Mouse (Mus musculus) lung, embryonic 15.5 days (tissue): ENCODE measurements around the gene Inhbc. TPM values are rescaled to one million over a fixed set of nuclear protein-coding genes. Genes with fewer than 3 reads are reported as not detected.

Experiments
- ATAC-seq: fragments of 200-750 bp; cut with Nextera tagmentation; 2 replicates; pipeline ENCODE4 v1.8.0; 2017; ENCODE audit warnings: moderate number of reproducible peaks, borderline replicate concordance; ENCODE audit not compliant: low FRiP score, low TSS enrichment; ENCODE audit errors: extremely low read depth
- H3K27ac ChIP-seq: fragments of 300-500 bp; sonication (generic); 2 replicates; pipeline ENCODE4 v1.5.1; 2015; ENCODE audit warnings: moderate library complexity, mild to moderate bottlenecking, inconsistent platforms
- H3K27me3 ChIP-seq: fragments of 300-500 bp; sonication (generic); 2 replicates; pipeline ENCODE4 v1.6.1; 2015; ENCODE audit warnings: inconsistent platforms
- H3K36me3 ChIP-seq: fragments of 300-500 bp; sonication (generic); 2 replicates; pipeline ENCODE4 v1.6.1; 2015; ENCODE audit warnings: inconsistent platforms
- H3K4me1 ChIP-seq: fragments of 300-500 bp; sonication (generic); 2 replicates; pipeline ENCODE4 v1.6.1; 2015; ENCODE audit warnings: inconsistent platforms
- H3K4me2 ChIP-seq: fragments of 300-500 bp; sonication (generic); 2 replicates; pipeline ENCODE4 v1.6.1; 2015; ENCODE audit warnings: inconsistent platforms, mild to moderate bottlenecking, moderate library complexity
- H3K4me3 ChIP-seq: fragments of 300-500 bp; sonication (generic); 2 replicates; pipeline ENCODE4 v1.5.1; 2015; ENCODE audit warnings: mild to moderate bottlenecking, inconsistent platforms
- H3K9ac ChIP-seq: fragments of 300-500 bp; sonication (generic); 2 replicates; pipeline ENCODE4 v1.6.1; 2015; ENCODE audit warnings: inconsistent platforms
- H3K9me3 ChIP-seq: fragments of 300-500 bp; sonication (generic); 2 replicates; pipeline ENCODE4 v1.6.1; 2016; ENCODE audit warnings: inconsistent platforms
- WGBS: fragments of 180-500 bp; shearing (Covaris S2); methylation state at CpG from one replicate; pipeline ENCODE4 v1.1.7; 2015; 5-methylcytosine and 5-hydroxymethylcytosine counted together
- polyA plus RNA-seq: library from polyadenylated mRNA; unstranded; fragments of >200 nt; fragmentation: Nextera tagmentation; extraction: Ambion mirVana; gene quantifications from 2 replicates; pipeline ENCODE4 v1.2.1, GENCODE M21; 2015

Inhbc gene
- polyA plus RNA-seq, 1 experiment from 2014 or later: 0.07 TPM

GRCm38 (mm10) chr10:127337536-127338099 is 32.6 kb downstream of the Inhbc start:
- no peak for ATAC-seq
- Histone ChIP-seq H3K27ac (no peak overlapping the region), H3K9ac (no peak overlapping the region), H3K4me3 (no peak overlapping the region), H3K27me3 (peaks cover 17% of the 10 kb centered on the region), H3K4me2 (no peak overlapping the region), H3K9me3 (no peaks in the 10 kb centered on the region), H3K36me3 (peaks cover 24% of the 10 kb centered on the region), H3K4me1 (peaks cover 26% of the 10 kb centered on the region)
- 70% methylated on average over 6 of the region's 6 CpGs for WGBS

DNA sequence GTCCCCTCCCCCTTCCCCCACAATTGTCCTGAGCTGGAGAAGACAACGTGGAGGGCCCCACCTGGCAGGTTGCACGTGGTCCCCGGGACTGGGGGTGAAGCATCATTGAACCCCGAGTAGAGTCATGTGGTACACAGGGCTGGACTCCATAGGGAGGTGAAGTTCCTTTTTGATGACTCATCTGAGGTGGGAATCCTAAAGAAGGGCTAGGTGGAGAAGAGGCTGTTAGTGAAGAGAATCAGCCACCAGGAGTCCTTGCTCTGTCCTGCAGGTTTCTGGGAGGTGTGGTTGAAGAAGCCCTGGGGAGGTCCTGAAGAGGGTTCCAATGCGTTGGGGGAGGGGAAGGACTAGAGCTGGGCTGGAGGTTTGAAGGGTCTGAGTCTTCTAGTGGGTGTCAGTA is 33.3 kb downstream of the Inhbc start:
- WGBS: 46% methylated on average over 5 of the region's 5 CpGs
- Histone ChIP-seq H3K27me3 (peaks cover 22% of the 10 kb centered on the region), H3K9ac (no peak overlapping the region), H3K27ac (no peak overlapping the region), H3K9me3 (no peaks in the 10 kb centered on the region), H3K4me3 (no peak overlapping the region), H3K4me2 (no peak overlapping the region), H3K4me1 (peaks cover 24% of the 10 kb centered on the region), H3K36me3 (peaks cover 30% of the 10 kb centered on the region)
- ATAC-seq: no peak

GRCm38 (mm10) chr10:127335271-127335670 is 35.0 kb downstream of the Inhbc start:
- H3K36me3 ChIP-seq: peaks cover 43% of the 10 kb centered on the region
- H3K9me3 ChIP-seq: no peaks in the 10 kb centered on the region
- no peak overlapping the region for H3K4me3 ChIP-seq
- H3K27me3 ChIP-seq: peaks cover 19% of the 10 kb centered on the region
- H3K4me1 ChIP-seq: peaks cover 8% of the 10 kb centered on the region
- H3K9ac ChIP-seq: no peak overlapping the region
- H3K27ac ChIP-seq: no peak overlapping the region
- 55% methylated on average over 1 of the region's 1 CpGs for WGBS
- ATAC-seq: no peak
- no peak overlapping the region for H3K4me2 ChIP-seq

GRCm38 (mm10) chr10:127333152-127333551 is 37.1 kb downstream of the Inhbc start:
- H3K9ac ChIP-seq: no peak overlapping the region
- H3K36me3 ChIP-seq: peaks cover 43% of the 10 kb centered on the region
- H3K4me2 ChIP-seq: no peak overlapping the region
- no peaks in the 10 kb centered on the region for H3K9me3 ChIP-seq
- 70% methylated on average over 5 of the region's 5 CpGs for WGBS
- H3K4me1 ChIP-seq: no peaks in the 10 kb centered on the region
- no peak for ATAC-seq
- peaks cover 36% of the 10 kb centered on the region for H3K27me3 ChIP-seq
- no peak overlapping the region for H3K4me3 ChIP-seq
- no peak overlapping the region for H3K27ac ChIP-seq

- peaks cover 44% of the 10 kb centered on the region for H3K27me3 ChIP-seq
- H3K9me3 ChIP-seq: no peaks in the 10 kb centered on the region
- H3K4me2 ChIP-seq: no peak overlapping the region
- ATAC-seq: no peak
- H3K9ac ChIP-seq: no peak overlapping the region
- H3K4me1 ChIP-seq: no peaks in the 10 kb centered on the region
- H3K36me3 ChIP-seq: peaks cover 43% of the 10 kb centered on the region
- H3K4me3 ChIP-seq: no peak overlapping the region
- 52% methylated on average over 31 of the region's 31 CpGs for WGBS
- no peak overlapping the region for H3K27ac ChIP-seq
These were observed 37.9 kb downstream of the Inhbc start for GRCm38 (mm10) chr10:127332211-127332874.

DNA sequence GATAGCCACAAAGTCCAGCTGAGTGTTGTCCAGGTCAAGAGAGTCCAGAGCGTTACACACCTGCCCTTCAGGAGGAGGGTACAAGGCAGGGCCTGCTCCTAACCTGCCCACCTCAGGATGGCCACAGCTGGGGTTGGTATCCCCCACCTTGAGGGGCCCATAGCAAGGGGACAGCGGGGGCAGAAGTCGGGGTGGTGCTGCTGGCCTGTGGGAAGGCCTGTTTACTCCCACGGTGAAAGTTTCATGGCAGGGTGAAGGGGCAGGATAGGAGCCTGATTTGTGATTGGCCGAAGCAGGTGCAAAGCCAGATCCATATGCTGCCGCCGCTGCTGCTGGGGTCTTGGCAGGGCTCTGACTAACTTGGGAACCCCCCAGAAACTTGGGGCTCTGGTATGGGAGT is 40.0 kb downstream of the Inhbc start:
- no peaks in the 10 kb centered on the region for H3K9me3 ChIP-seq
- H3K36me3 ChIP-seq: peaks cover 32% of the 10 kb centered on the region
- no peak for ATAC-seq
- WGBS: 79% methylated on average over 7 of the region's 7 CpGs
- no peak overlapping the region for H3K4me3 ChIP-seq
- H3K4me2 ChIP-seq: no peak overlapping the region
- H3K4me1 ChIP-seq: peaks cover 14% of the 10 kb centered on the region
- no peak overlapping the region for H3K9ac ChIP-seq
- H3K27me3 ChIP-seq: peaks cover 65% of the 10 kb centered on the region
- H3K27ac ChIP-seq: no peak overlapping the region

- ATAC-seq: no peak
- Histone ChIP-seq H3K4me3 (0 out of 2 replicates have a peak overlapping the region, but pooled peaks have one; percentile 0), H3K36me3 (peaks cover 19% of the 10 kb centered on the region), H3K27ac (no peak overlapping the region), H3K4me1 (peaks cover 19% of the 10 kb centered on the region), H3K9ac (no peak overlapping the region), H3K4me2 (no peak overlapping the region), H3K27me3 (peaks cover 82% of the 10 kb centered on the region), H3K9me3 (no peaks in the 10 kb centered on the region)
- 40% methylated on average over 18 of the region's 18 CpGs for WGBS
These were observed 42.6 kb downstream of the Inhbc start for GRCm38 (mm10) chr10:127327461-127328145.

GRCm38 (mm10) chr10:127326828-127327227 is 43.4 kb downstream of the Inhbc start:
- no peaks in the 10 kb centered on the region for H3K9me3 ChIP-seq
- ATAC-seq: no peak
- peak overlapping the region; percentile 30; the same call in 1 of the 2 replicates for H3K9ac ChIP-seq
- no peak overlapping the region for H3K27ac ChIP-seq
- peaks cover 13% of the 10 kb centered on the region for H3K36me3 ChIP-seq
- peak overlapping the region; percentile 77 for H3K4me2 ChIP-seq
- peak overlapping the region; percentile 41 for H3K4me3 ChIP-seq
- peaks cover 76% of the 10 kb centered on the region for H3K27me3 ChIP-seq
- H3K4me1 ChIP-seq: peaks cover 19% of the 10 kb centered on the region
- WGBS: 6% methylated on average over 29 of the region's 29 CpGs

DNA sequence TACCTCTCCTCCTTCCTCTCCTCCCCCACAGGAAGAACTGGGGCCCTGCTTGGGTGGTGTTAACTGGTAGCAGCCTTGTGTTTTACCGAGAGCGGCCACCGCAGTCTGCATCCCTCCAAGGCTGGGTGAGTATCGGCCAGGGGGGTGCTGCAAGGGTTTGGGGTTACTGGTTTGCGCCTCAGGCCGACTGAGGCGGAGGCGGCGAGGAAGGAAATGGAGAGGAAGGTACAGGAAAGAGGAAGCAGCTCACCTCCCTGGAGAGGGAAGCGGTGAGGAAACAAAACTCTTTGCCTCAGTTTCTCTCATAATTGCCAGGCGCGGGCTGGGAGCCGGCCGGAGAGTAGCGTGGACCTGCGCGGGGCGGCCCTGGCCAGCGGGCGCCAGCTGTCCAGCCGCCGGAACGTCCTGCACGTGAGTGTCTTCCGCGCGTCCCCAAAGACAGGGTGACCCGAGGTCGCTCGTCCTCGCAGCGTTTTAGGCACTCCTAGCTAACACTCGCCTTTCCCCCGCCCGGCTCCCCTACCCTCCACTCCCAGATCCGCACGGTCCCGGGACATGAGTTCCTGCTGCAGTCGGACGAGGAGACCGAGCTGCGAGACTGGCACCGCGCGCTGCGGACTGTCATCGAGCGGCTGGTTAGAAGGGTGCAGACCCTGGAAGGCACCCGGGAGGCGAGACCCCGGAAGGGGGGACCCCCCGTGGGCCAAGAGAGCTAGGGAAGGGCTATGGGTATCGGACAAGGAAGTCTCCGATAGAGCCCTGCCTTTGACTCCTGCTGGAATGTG is 44.0 kb downstream of the Inhbc start:
- Histone ChIP-seq H3K4me1 (peaks cover 19% of the 10 kb centered on the region), H3K9me3 (no peaks in the 10 kb centered on the region), H3K4me3 (peak overlapping the region; percentile 41), H3K27me3 (peaks cover 76% of the 10 kb centered on the region), H3K36me3 (peaks cover 8% of the 10 kb centered on the region), H3K4me2 (peak overlapping the region; percentile 77), H3K9ac (peak overlapping the region; percentile 30; the same call in 1 of the 2 replicates), H3K27ac (no peak overlapping the region)
- under 1% methylated on average over 49 of the region's 54 CpGs for WGBS
- peak; percentile 21; the same call in 1 of the 2 replicates for ATAC-seq

- H3K27ac ChIP-seq: no peak overlapping the region
- H3K27me3 ChIP-seq: peaks cover 76% of the 10 kb centered on the region
- peak overlapping the region; percentile 77; the same call in 1 of the 2 replicates for H3K4me2 ChIP-seq
- no peaks in the 10 kb centered on the region for H3K9me3 ChIP-seq
- H3K4me1 ChIP-seq: peaks cover 19% of the 10 kb centered on the region
- no peak overlapping the region for H3K9ac ChIP-seq
- no peak for ATAC-seq
- peaks cover 1% of the 10 kb centered on the region for H3K36me3 ChIP-seq
- peak overlapping the region; percentile 41; the same call in 1 of the 2 replicates for H3K4me3 ChIP-seq
- 30% methylated on average over 14 of the region's 14 CpGs for WGBS
These were observed 44.7 kb downstream of the Inhbc start for GRCm38 (mm10) chr10:127325454-127326016.

DNA sequence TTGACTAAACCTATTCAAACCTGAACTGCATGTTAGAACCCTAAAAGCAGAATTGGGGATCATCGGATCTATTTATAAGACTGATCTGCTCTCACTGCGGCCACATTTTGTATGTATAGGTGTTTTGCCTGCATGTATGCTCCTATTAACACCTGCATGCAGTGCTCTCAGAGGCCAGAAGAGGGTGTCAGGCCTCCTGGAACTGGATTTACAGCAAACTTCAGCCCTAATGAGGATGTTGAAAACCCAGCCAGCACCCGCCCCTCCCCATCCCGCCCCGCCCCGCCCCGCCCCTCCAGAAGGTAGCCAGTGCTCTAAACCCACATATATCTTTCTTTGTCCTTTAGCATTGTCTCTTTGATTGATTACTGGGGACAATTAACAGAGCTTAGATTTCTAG is 45.7 kb downstream of the Inhbc start:
- H3K4me2 ChIP-seq: no peak overlapping the region
- no peak for ATAC-seq
- WGBS: 8% methylated on average over 7 of the region's 7 CpGs
- H3K36me3 ChIP-seq: no peaks in the 10 kb centered on the region
- peaks cover 19% of the 10 kb centered on the region for H3K4me1 ChIP-seq
- peaks cover 68% of the 10 kb centered on the region for H3K27me3 ChIP-seq
- H3K9ac ChIP-seq: no peak overlapping the region
- no peak overlapping the region for H3K27ac ChIP-seq
- H3K4me3 ChIP-seq: no peak overlapping the region
- H3K9me3 ChIP-seq: no peaks in the 10 kb centered on the region
